Mouse (Mus musculus): ENCODE measurements around the gene E430018J23Rik. TPM values are rescaled to one million over a fixed set of nuclear protein-coding genes. Genes with fewer than 3 reads are reported as not detected.
"Not testable (repeated sequence)": the region's sequence is repeated elsewhere in the genome, so short reads cannot be mapped to it uniquely, and the experiment has no call there.

E430018J23Rik gene
- total and polyA plus RNA-seq, 3 experiments: 2.2 to 7.3 (median 7.2) TPM

GRCm38 (mm10) chr7:127386641-127387392 lies 6.6 kb downstream of the E430018J23Rik start, which contains the start of gene 9130019O22Rik:
TSS of gene 9130019O22Rik (minus strand) at chr7:127387166.
- Histone ChIP-seq H3K4me3 (ENCODE audit: low read depth, low read length) (peak within 1 kb of the TSS; percentile 79), H3K4me1 (ENCODE audit: insufficient read depth, low read depth, low read length) (peaks cover 29% of the 10 kb centered on the region), H3K36me3 (replicated peaks) (peaks cover 39% of the 10 kb centered on the region), H3K27me3 (ENCODE audit: insufficient read depth, low read length) (no peaks in the 10 kb centered on the region), H3K9me3 (replicated peaks) (peaks cover 22% of the 10 kb centered on the region)
- no peak for TF ChIP-seq CTCF (IDR thresholded peaks at IDR 0.05; ENCODE audit: low read depth, low read length)
- no peak for TF ChIP-seq GATA1 (IDR thresholded peaks at IDR 0.05; ENCODE audit: borderline replicate concordance, low read length)
- TF ChIP-seq POLR2AphosphoS5 (IDR thresholded peaks at IDR 0.05; ENCODE audit: insufficient replicate concordance, low read depth, low read length): no peak
- no peak for TF ChIP-seq TAL1 (conservative IDR thresholded peaks at IDR 0.05; ENCODE audit: low read depth, low read length)
- TF ChIP-seq GATA2 (IDR thresholded peaks at IDR 0.05; ENCODE audit: borderline replicate concordance, low read depth, low read length): no peak
- peak; percentile 89 for DNase-seq (ENCODE audit: low spot score)
- ATAC-seq (ENCODE audit: extremely low read depth, insufficient number of reproducible peaks, low FRiP score, poor library complexity, severe bottlenecking): peak; percentile 81

GRCm38 (mm10) chr7:127385560-127385959 lies 7.9 kb downstream of the E430018J23Rik start:
- H3K4me1 ChIP-seq (ENCODE audit: insufficient read depth, low read depth, low read length): peaks cover 33% of the 10 kb centered on the region
- H3K4me3 ChIP-seq (ENCODE audit: low read depth, low read length); ATAC-seq (ENCODE audit: extremely low read depth, insufficient number of reproducible peaks, low FRiP score, poor library complexity, severe bottlenecking); H3K27me3 ChIP-seq (ENCODE audit: insufficient read depth, low read length); DNase-seq (ENCODE audit: low spot score): not testable (repeated sequence)
- peaks cover 17% of the 10 kb centered on the region for H3K9me3 ChIP-seq (replicated peaks)
- peaks cover 29% of the 10 kb centered on the region for H3K36me3 ChIP-seq (replicated peaks)

GRCm38 (mm10) chr7:127378310-127378921 lies 15.0 kb downstream of the E430018J23Rik start:
- no peak for ATAC-seq (ENCODE audit: extremely low read depth, insufficient number of reproducible peaks, low FRiP score, poor library complexity, severe bottlenecking)
- Histone ChIP-seq H3K4me1 (ENCODE audit: insufficient read depth, low read depth, low read length) (peaks cover 59% of the 10 kb centered on the region), H3K9me3 (replicated peaks) (peaks cover 3% of the 10 kb centered on the region; the same call in 1 of the 2 replicates), H3K27me3 (ENCODE audit: insufficient read depth, low read length) (no peaks in the 10 kb centered on the region), H3K4me3 (ENCODE audit: low read depth, low read length) (no peak overlapping the region), H3K36me3 (replicated peaks) (peaks cover 19% of the 10 kb centered on the region)
- TF ChIP-seq GATA1 (IDR thresholded peaks at IDR 0.05; ENCODE audit: borderline replicate concordance, low read length) (no peak), GATA2 (IDR thresholded peaks at IDR 0.05; ENCODE audit: borderline replicate concordance, low read depth, low read length) (no peak), CTCF (IDR thresholded peaks at IDR 0.05; ENCODE audit: low read depth, low read length) (no peak), TAL1 (conservative IDR thresholded peaks at IDR 0.05; ENCODE audit: low read depth, low read length) (no peak), POLR2AphosphoS5 (IDR thresholded peaks at IDR 0.05; ENCODE audit: insufficient replicate concordance, low read depth, low read length) (no peak)
- no peak for DNase-seq (ENCODE audit: low spot score)

GRCm38 (mm10) chr7:127375271-127376245 lies 17.9 kb downstream of the E430018J23Rik start, which contains the start of gene Zfp747:
TSS of gene Zfp747 (minus strand) at chr7:127376050.
- peaks cover 57% of the 10 kb centered on the region for H3K4me1 ChIP-seq (ENCODE audit: insufficient read depth, low read depth, low read length)
- ATAC-seq (ENCODE audit: extremely low read depth, insufficient number of reproducible peaks, low FRiP score, poor library complexity, severe bottlenecking) (peak; percentile 89), DNase-seq (ENCODE audit: low spot score) (peak; percentile 90)
- not testable (repeated sequence) for H3K27me3 ChIP-seq (ENCODE audit: insufficient read depth, low read length); H3K9me3 ChIP-seq (replicated peaks)
- peaks cover 17% of the 10 kb centered on the region for H3K36me3 ChIP-seq (replicated peaks)
- H3K4me3 ChIP-seq (ENCODE audit: low read depth, low read length): peak within 1 kb of the TSS; percentile 89

- peaks cover 32% of the 10 kb centered on the region for H3K4me1 ChIP-seq (ENCODE audit: insufficient read depth, low read depth, low read length)
- H3K36me3 ChIP-seq (replicated peaks): peaks cover 17% of the 10 kb centered on the region
- not testable (repeated sequence) for ATAC-seq (ENCODE audit: extremely low read depth, insufficient number of reproducible peaks, low FRiP score, poor library complexity, severe bottlenecking); DNase-seq (ENCODE audit: low spot score); H3K4me3 ChIP-seq (ENCODE audit: low read depth, low read length); H3K9me3 ChIP-seq (replicated peaks); H3K27me3 ChIP-seq (ENCODE audit: insufficient read depth, low read length)
These were observed 21.6 kb downstream of the E430018J23Rik start for GRCm38 (mm10) chr7:127371870-127372269.

GRCm38 (mm10) chr7:127371213-127371612 lies 22.2 kb downstream of the E430018J23Rik start:
- DNase-seq (ENCODE audit: low spot score): no peak

More at GRCm38 (mm10) chr7:127371213-127371612, 22.2 kb downstream of the E430018J23Rik start:
- peaks cover 30% of the 10 kb centered on the region for H3K4me1 ChIP-seq (ENCODE audit: insufficient read depth, low read depth, low read length)
- no peak overlapping the region for H3K4me3 ChIP-seq (ENCODE audit: low read depth, low read length)
- H3K27me3 ChIP-seq (ENCODE audit: insufficient read depth, low read length): peaks cover 7% of the 10 kb centered on the region
- ATAC-seq (ENCODE audit: extremely low read depth, insufficient number of reproducible peaks, low FRiP score, poor library complexity, severe bottlenecking): no peak
- no peak; the same call in 1 of the 2 replicates for TF ChIP-seq TAL1 (conservative IDR thresholded peaks at IDR 0.05; ENCODE audit: low read depth, low read length)
- TF ChIP-seq CTCF (IDR thresholded peaks at IDR 0.05; ENCODE audit: low read depth, low read length): no peak
- TF ChIP-seq GATA2 (IDR thresholded peaks at IDR 0.05; ENCODE audit: borderline replicate concordance, low read depth, low read length): no peak
- TF ChIP-seq GATA1 (IDR thresholded peaks at IDR 0.05; ENCODE audit: borderline replicate concordance, low read length): no peak
- TF ChIP-seq POLR2AphosphoS5 (IDR thresholded peaks at IDR 0.05; ENCODE audit: insufficient replicate concordance, low read depth, low read length): no peak
- no peaks in the 10 kb centered on the region for H3K9me3 ChIP-seq (replicated peaks)
- H3K36me3 ChIP-seq (replicated peaks): peaks cover 17% of the 10 kb centered on the region

Data from G1E (cell line).